Mouse (Mus musculus) skeletal muscle tissue, adult 2 months (tissue): ENCODE measurements at regions not wholly inside any gene's neighbourhood (a gene's known extent, or its start where the extent isn't known, plus 50 kb on each side); places are given as distances from the start of the nearest gene placed in this dataset.
"Not testable (repeated sequence)": the region's sequence is repeated elsewhere in the genome, so short reads cannot be mapped to it uniquely, and the experiment has no call there.

Source experiments
- DNase-seq: peaks from one replicate; pipeline ENCODE4 v3.0.0-alpha.2; 2012; ENCODE audit warnings: low read depth, low spot score

- DNase-seq = not testable (repeated sequence)
Measured at GRCm38 (mm10) chr6:47679946-47680345, 84.8 kb upstream of the Ezh2 start.

- not testable (repeated sequence) for DNase-seq
Measured at GRCm38 (mm10) chr6:47672741-47673140, 77.6 kb upstream of the Ezh2 start.

- DNase-seq = not testable (repeated sequence)
Measured at GRCm38 (mm10) chr6:47652880-47653279, 57.7 kb upstream of the Ezh2 start.

- not testable (repeated sequence) for DNase-seq
Measured at GRCm38 (mm10) chr6:47651385-47651718, 56.2 kb upstream of the Ezh2 start.

GRCm38 (mm10) chr6:47650463-47651384, 55.6 kb upstream of the Ezh2 start:
- DNase-seq = peak; percentile 93

- no peak for DNase-seq
Measured at GRCm38 (mm10) chr6:47649961-47650360, 54.8 kb upstream of the Ezh2 start.

- no peak for DNase-seq
Measured at GRCm38 (mm10) chr6:47649451-47649931, 54.4 kb upstream of the Ezh2 start.

GRCm38 (mm10) chr6:47648899-47649298, 53.8 kb upstream of the Ezh2 start:
- no peak for DNase-seq

GRCm38 (mm10) chr6:47648316-47648715, 53.2 kb upstream of the Ezh2 start:
- no peak for DNase-seq

GRCm38 (mm10) chr6:47647876-47648275, 52.7 kb upstream of the Ezh2 start:
- no peak for DNase-seq

GRCm38 (mm10) chr6:47646731-47647567, 51.8 kb upstream of the Ezh2 start:
- DNase-seq = no peak

GRCm38 (mm10) chr6:47646022-47646421, 50.9 kb upstream of the Ezh2 start:
- no peak for DNase-seq
